Comparison of ENCODE assay signal across 24 mouse cellular contexts in genomic region chr2:145680141-145680540, GRCm38 (mm10). TPM values are rescaled to one million over a fixed set of nuclear protein-coding genes. Genes with fewer than 3 reads are reported as not detected.
DNase-seq lines count a peak whose midpoint lies in the region; ATAC-seq and TF ChIP-seq lines count a peak whose summit lies in the region.
"Had no signal": no experiment of that assay in that cellular context is flagged by ENCODE, and none has a peak within 500 bp of the region (broad histone marks: within the 10 kb centered on the region; RNA-seq: fewer than 3 reads in every experiment).

No protein-coding gene starts in this region.

- no peaks in the 10 kb centered on the region for H3K9me3 ChIP-seq in kidney, postnatal 0 days (replicated peaks; ENCODE audit: low read length)
- H3K9me3 ChIP-seq: forebrain, embryonic 13.5 days; midbrain, embryonic 15.5 days; neural tube, embryonic 15.5 days had no signal

- no peak overlapping the region for H3K9ac ChIP-seq in kidney, postnatal 0 days (ENCODE audit: low read depth, low read length)
- H3K9ac ChIP-seq: forebrain, embryonic 13.5 days; midbrain, embryonic 15.5 days; neural tube, embryonic 15.5 days had no signal

- no peaks in the 10 kb centered on the region for H3K36me3 ChIP-seq in kidney, adult 2 months (ENCODE audit: control insufficient read depth, insufficient read depth, low read length)
- no peaks in the 10 kb centered on the region for H3K36me3 ChIP-seq in kidney, postnatal 0 days (ENCODE audit: insufficient read depth, low read length)
- H3K36me3 ChIP-seq: midbrain, embryonic 15.5 days; neural tube, embryonic 15.5 days had no signal

- H3K4me3 ChIP-seq in kidney, adult 2 months (ENCODE audit: insufficient read depth, low read depth, low read length): no peak overlapping the region
- H3K4me3 ChIP-seq in kidney, postnatal 0 days (replicated peaks; ENCODE audit: low read depth, low read length): no peak overlapping the region
- H3K4me3 ChIP-seq: forebrain, embryonic 13.5 days; midbrain, embryonic 15.5 days; neural tube, embryonic 15.5 days had no signal

- peaks cover 18% of the 10 kb centered on the region for H3K4me1 ChIP-seq in kidney, adult 2 months (ENCODE audit: control insufficient read depth, insufficient read depth, low read length)
- H3K4me1 ChIP-seq in kidney, postnatal 0 days (replicated peaks; ENCODE audit: insufficient read depth, low read length): peaks cover 23% of the 10 kb centered on the region

- no peaks in the 10 kb centered on the region for H3K27me3 ChIP-seq in kidney, adult 2 months (replicated peaks; ENCODE audit: control insufficient read depth, insufficient read depth, low read length)
- H3K27me3 ChIP-seq in kidney, postnatal 0 days (ENCODE audit: insufficient read depth, low read length): no peaks in the 10 kb centered on the region
- H3K27me3 ChIP-seq: forebrain, embryonic 13.5 days; midbrain, embryonic 15.5 days; neural tube, embryonic 15.5 days had no signal

- no peak overlapping the region for H3K4me2 ChIP-seq in kidney, postnatal 0 days (ENCODE audit: low read length)
- H3K4me2 ChIP-seq: forebrain, embryonic 13.5 days; midbrain, embryonic 15.5 days; neural tube, embryonic 15.5 days had no signal

- no peak for TF ChIP-seq POLR2A in kidney, adult 2 months (IDR thresholded peaks at IDR 0.05; ENCODE audit: low read depth, low read length)

- no peak for ATAC-seq in kidney, postnatal 0 days (replicated peaks; ENCODE audit: low FRiP score, low read depth)
- ATAC-seq: CD4-positive, CD25-positive, alpha-beta regulatory T cell, adult 4 months; forebrain, embryonic 13.5 days; hindbrain, embryonic 16.5 days; midbrain, embryonic 15.5 days had no signal

- TF ChIP-seq CTCF in kidney, adult 2 months (conservative IDR thresholded peaks at IDR 0.05; ENCODE audit: insufficient read depth, insufficient read length, low read depth, low read length): no peak
- no peak for TF ChIP-seq CTCF in kidney, postnatal 0 days (IDR thresholded peaks at IDR 0.05; ENCODE audit: low read depth)

- WGBS in kidney, adult 2 months: 55% methylated on average over 2 of the region's 2 CpGs
- 34% methylated on average over 2 of the region's 2 CpGs for WGBS in kidney, postnatal 0 days

- H3K27ac ChIP-seq in kidney, adult 2 months (ENCODE audit: insufficient read depth, low read depth, low read length): peak overlapping the region; percentile 41
- H3K27ac ChIP-seq in kidney, postnatal 0 days: peak overlapping the region; percentile 71; the same call in 1 of the 2 replicates
- H3K27ac ChIP-seq: forebrain, embryonic 13.5 days; midbrain, embryonic 15.5 days; neural tube, embryonic 15.5 days had no signal

- peak; percentile 54 for DNase-seq in kidney, adult 2 months
- DNase-seq in kidney, adult 8-10 months: no peak
- DNase-seq in kidney, postnatal 0 days (ENCODE audit: low spot score): peak; percentile 67
- no peak for DNase-seq in kidney, postnatal 4 days
- DNase-seq in NIH3T3 (ENCODE audit: low read depth): peak; percentile 41
- peak; percentile 23 to 28 for DNase-seq in kidney, postnatal 36 days
- no peak for DNase-seq in cerebellum, postnatal 4 days (ENCODE audit: low spot score in 2 of 2)
- DNase-seq: adrenal gland, postnatal 25 days; cerebellum, adult 11-12 months; cerebellum, postnatal 10 days; gastrocnemius, postnatal 10 days; layer of hippocampus, postnatal 36 days; left cerebral cortex, postnatal 4 days; liver; lung, postnatal 10 days; retina, postnatal 1 day; right cerebral cortex, postnatal 14 days; thymus, adult 2 months; thymus, postnatal 36 days had no signal

RNA-seq across cellular contexts. Expression of gene Rin2, which starts 5.1 kb away (rescaled TPM):
- 17.0 and 18.8 TPM in 2 replicates for polyA plus RNA-seq in kidney, adult 2 months (2012; rRNA removed)
- polyA plus RNA-seq in kidney, postnatal 0 days (2015; fragmentation: Nextera tagmentation; extraction: Ambion mirVana): 23.8 and 24.0 TPM in 2 replicates

Comparison
In these comparisons a context has a peak if more than half of its experiments do, and no peak if none do; other contexts are left out.
1. DNase-seq: peak in kidney, adult 2 months (single experiment), kidney, postnatal 0 days (single experiment), NIH3T3 (single experiment) and kidney, postnatal 36 days (2 of 2); none in kidney, adult 8-10 months (0 of 2), kidney, postnatal 4 days (0 of 2) and cerebellum, postnatal 4 days (0 of 2).